Mouse (Mus musculus) R1 (cell line): ENCODE data around the gene Erf.
A peak's percentile ranks its signal among the peaks of the same experiment; 100 is the strongest.

Experiments
- DNase-seq: peaks from one replicate; pipeline ENCODE4 v3.0.0-alpha.2; 2018; ENCODE audit warnings: low read depth, low spot score

Erf gene

DNA sequence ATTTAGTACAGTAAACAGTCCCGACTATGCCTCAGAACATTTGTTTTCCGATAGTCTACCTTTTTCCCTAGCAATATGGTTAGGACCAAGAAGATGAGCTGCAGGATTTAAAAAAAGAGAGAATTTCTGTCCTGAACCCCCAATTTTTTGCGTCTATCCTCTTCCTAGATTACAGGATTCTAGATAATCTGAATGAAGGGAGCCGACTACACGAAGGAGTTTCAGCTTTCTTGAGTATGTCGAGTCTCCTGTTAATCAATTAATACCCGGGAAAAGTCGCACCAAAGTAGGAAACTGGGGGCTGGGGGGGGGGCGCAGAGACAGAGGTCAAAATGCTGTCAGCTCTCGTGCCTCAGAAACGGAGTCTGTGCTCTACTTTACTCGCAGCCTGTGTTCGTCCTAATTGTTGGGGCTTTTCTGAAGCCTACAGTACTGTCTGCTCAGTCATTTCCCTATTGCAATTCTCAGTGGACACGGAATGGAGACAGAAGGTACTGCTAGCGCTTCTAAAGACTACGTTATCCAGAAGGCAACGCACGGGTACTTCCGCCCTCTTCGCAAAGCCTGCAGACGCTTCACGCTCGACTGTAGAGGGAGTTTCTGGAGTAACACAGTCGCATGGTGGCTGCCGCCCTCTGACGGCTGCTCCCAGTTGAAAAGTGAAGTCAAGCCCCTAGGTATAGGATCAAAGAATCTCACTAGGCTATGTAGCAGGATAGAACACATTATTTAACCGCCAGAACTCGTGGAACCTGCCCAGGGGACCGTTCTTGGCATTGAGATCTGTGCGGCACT lies 11.5 kb downstream of the Erf start:
- DNase-seq = peak; percentile 92

DNA sequence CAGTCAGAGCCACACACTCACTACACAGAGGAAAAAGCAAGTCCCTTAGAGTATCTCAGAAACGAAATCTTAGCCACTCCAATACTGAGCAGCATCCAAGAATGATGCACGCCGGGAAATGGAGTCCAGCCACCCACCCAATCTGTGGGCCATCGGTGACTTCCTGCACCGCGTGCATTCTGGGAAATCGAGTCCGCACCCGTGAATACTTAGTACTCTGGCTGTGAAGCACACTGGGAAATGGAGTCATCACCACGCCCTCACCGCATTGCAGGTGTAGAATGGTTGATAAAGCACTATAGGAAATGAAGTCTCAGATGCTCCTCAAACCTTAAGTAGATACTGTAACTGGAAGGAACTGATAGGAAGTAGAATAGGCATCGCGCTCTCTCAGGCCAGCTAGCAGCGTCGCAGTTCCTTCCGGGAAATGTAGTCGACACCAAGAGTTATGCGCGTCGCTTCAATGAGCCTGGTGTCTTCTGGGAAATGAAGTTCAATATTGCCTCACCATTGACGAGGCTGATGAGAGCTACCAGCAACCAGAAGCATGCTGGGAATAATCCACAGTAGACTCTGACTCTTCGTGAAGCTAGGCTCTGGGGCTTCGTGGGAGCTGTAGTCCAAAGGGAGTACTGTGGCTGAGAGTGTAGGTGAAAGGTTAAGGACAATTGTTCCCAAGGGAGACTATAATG lies 12.4 kb downstream of the Erf start:
- DNase-seq = peak; percentile 98

DNA sequence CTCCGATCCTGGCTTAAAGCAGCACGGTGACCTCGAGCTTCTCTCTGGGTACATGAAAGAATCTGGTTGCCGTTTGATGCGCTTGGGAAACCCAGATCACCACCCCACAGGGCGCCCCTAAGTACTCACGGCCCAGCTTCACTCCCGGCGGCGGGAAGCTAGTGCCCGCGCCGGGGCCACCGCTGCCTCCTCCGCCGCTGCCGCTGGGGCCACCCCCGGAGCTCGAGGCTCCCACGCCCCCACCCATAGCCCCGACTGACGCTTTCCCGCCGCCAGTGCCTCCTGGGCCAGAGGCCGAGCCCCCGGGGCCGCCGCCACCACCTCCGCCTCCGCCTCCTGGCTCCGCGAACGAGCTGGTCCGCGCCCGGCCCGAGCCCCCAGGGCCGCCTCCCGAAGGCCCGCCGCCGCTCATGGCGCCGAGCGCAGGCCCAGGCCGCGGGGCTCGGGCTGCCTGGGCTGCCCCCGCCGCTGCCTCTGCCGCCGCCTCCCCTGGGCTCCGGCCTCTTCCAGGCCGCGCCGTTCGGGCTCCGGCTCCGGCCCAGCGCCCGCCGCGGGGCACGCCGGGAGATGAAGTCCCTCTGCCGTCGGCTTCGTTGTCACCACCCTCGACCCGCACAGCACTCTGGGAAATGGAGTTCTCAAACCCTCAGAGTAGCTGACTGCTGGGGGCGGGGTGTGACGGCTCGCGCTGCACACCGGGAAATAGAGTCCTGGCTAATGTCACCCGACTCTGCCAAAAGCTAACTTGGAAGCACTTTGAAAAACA lies 13.1 kb downstream of the Erf start, which contains the start of gene Gsk3a:
TSS of gene Gsk3a (minus strand) at position 603 of the 766 bp plus-strand sequence.
- peak; percentile 98 for DNase-seq

DNA sequence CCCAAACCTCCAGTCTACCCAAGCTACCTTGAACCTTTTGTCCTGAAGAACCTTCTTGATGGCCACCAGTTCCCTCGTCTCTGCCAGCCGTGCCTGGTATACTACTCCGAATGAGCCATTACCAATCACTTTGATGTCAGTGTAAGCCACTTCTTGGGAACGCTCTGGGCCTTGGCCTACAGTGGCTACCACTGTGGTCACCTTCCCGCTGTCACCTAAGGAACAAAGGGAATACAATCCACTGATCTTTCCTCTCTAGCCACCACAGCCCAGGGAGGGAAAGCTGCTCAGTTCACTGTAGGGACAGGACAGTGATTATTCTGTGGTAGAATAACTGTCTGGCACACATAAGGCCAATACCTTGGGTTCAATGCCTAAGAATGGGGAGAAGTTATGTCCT lies 15.0 kb downstream of the Erf start:
- no peak for DNase-seq

DNA sequence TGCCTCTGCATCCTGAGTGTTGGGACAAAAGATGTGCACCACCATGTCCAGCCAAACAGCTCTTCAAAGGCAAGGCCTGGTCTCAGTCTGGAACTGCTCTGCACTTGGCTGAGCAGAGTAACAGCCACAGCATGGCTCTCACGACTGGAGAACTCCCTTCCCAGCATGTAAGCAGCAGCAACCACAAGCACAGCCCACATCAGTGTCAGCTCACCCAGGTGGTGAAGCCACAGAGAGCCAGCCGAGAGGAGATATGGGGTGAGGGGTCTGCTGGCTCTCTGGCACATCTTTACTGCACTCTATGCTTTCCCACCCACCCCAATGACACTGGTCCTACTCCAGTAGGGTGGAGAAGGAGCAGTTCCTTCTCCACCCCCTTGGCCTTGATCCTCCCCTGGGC lies 17.5 kb downstream of the Erf start:
- DNase-seq = no peak

DNA sequence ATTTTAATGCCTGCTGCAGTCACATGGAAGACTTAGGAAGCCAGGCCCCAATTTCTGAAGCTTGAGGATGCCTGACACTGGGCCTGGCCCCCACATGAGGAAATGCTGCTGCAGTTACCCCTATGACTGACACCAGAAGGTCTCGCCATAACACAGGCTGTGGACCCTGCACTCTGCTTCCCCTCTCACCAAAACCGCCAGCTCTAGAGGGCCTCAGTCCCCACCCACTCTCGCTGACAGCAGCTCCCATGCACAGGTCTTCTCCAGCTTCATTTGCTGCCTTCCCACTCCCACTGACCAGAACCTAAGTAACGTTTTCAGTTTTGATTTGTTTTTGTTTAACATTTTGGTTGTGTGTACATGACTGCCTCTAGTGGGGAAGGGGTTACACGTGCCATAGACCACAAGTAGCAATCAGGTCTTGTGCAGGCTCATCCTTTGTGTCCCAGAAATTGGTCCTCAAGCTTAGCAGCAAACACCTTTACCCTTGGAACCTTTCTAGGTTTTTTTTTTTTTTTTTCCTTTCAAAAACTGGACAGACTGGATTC lies 18.4 kb downstream of the Erf start:
- no peak for DNase-seq

DNA sequence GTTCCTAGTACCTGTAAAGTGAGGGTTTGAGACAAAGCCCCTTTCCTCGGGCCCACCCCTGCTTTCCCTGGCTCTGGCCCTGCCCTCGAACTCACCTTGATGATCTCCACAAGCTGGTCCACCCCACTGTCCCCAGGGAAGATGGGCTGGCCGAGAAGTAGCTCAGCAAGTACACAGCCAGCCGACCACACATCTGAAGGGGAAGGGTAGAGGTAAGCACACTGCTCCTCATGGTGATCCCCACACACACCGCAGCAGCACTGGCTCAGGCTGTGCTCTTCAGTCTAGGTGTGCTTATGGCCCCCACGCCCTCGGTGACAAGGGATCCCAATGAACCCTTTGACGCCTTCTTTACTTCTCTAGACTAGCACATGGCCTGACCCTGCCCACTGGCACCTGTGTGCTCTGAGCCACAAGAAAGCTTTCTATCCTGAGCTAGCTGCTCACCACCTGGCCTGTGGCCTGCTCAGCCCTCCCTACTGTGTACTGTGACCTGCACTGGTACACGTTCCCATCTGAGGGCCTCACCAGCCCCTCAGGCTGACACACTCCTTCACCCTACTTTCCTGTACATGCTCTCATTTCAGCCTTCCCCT lies 19.8 kb downstream of the Erf start:
- DNase-seq = no peak

DNA sequence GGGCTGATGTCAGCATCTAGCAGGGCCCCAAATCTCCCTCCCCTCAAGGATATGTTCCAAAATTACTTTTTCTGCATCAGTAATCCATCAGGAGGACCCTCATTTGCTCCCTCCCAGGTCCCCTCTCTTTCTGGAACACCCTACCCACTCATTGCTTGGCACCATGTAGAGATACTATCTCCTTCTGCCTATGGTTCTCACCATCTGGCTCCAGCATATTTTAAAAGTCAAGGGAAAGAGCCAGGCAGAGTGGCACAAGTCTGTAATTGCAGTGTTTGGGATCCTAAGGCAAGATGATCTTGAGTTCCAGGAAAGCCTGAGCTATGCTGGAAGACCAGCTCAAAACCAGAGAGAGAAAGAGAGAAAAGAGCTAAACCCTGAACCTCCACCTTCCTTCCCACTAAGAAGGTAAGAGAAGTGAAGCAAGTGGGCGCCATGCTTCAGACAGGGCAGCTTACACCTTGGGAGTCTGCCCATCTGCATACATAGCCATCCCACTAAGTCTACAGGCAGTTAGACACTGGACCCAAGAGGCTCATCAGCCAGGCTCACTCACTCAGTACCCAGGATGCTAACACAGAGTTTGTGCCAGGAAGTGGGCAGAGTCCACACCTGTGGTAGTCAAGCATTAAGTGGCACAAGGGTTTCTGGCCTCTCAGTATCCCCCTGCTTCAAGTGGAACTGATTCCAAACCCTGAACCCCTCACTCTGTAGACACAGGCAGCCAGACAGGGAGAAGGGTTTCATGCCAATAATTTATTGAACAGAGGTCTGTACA lies 22.8 kb downstream of the Erf start:
- no peak for DNase-seq

DNA sequence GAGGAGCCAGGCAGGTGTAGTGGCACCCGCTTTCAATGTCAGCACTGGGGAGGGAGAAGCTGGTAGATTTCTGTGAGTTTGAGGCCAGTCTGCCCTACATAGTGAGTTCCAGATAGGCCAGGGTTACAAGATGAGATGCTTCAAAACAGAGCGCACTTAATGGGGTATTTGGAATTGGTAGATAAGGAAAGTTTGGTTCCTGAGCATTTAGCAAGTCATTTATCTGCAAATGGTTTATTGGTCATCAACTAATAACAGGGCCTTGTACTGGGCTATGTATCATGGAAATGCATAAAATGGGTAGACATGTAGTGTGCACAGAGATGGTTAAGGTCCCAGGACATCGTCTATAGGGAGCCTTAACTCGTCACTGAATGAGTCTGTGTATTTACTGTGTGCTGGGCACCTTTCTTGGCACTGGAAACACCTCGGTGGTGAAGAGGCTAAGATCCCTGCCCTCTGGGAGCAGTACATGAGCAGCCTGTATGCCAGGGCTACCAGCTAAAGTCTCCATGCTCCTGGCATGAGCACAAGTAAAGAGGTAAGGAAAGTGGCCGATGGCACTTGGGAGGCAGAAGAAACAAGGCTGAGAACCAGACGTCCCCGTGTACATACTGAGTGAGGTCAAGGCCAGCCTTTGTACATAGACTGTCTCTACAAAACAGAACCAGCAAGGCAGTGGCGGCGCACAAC lies 28.1 kb downstream of the Erf start:
- DNase-seq = no peak

DNA sequence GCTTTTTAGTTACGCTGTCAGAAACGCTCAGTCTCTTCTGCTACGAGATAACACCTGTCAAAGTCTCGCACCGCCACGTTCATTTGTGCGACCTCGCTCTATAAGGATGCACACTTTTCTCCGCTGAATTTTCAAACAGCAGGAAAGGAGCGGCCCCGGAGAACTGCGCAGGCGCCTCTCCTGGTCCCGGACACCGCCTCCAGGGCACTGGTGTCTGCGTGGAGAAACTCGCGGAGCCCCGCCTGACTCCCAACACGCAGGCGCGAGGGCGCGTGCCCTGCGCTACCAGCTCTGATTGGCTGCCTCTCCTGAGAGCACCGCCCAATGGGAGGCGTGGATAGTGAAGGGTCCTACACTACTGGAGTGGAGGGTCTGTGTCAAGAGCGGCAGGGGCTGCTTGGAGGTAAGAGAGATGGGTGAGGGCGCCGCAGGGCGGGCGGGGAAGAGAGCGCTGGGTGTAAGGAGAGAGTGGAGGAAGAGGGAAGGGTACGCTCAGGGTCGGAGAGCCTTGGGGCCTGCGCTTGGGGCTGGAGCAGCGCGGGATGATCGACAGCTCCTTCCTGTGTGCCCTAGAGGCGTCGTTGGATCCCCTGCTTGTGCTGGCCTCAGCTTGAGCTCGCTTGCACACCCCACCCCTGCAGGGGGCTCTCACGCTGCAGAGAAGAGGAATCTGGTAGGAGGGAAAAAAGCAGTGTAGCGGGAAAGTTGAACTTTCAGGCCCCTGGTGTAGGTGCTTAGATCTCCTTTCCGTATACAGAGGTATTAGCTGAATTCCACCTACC lies 29.3 kb downstream of the Erf start, which contains the start of gene Zfp526:
TSS of gene Zfp526 (plus strand) at position 324 of the 782 bp plus-strand sequence.
- peak; percentile 99 for DNase-seq

DNA sequence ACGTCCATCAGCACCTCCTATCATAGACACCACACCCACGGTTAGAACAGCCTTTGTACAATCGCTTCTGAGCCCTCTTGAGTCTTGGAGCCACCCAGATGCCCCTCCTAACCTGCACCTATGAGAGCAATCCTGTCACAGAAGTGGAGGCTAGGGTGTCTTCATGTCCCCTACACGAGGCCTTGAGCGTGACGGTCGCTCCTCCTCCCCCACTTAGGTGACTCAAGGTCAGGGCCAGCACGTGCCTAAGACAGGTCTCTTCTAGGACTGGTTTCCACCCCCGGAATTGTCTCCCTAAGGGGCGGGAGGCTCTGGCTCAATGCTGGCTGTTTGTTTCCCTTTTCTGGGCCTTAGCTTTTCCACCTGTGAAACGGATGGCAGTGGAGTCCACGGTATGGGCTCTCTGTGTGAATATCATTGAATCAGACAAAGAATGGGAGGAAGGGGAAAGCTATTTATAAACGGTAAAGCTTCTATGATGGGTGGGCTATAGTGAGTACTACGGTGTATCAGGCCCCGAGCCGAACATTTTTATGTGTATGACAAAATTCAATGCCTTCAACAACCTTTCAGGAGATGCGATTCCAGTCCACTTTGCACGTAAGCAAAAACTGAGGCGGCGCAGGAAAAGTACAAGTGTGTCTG lies 30.0 kb downstream of the Erf start, which contains the start of gene Dedd2:
TSS of gene Dedd2 (minus strand) at position 159 of the 645 bp plus-strand sequence.
- DNase-seq = peak; percentile 65

DNA sequence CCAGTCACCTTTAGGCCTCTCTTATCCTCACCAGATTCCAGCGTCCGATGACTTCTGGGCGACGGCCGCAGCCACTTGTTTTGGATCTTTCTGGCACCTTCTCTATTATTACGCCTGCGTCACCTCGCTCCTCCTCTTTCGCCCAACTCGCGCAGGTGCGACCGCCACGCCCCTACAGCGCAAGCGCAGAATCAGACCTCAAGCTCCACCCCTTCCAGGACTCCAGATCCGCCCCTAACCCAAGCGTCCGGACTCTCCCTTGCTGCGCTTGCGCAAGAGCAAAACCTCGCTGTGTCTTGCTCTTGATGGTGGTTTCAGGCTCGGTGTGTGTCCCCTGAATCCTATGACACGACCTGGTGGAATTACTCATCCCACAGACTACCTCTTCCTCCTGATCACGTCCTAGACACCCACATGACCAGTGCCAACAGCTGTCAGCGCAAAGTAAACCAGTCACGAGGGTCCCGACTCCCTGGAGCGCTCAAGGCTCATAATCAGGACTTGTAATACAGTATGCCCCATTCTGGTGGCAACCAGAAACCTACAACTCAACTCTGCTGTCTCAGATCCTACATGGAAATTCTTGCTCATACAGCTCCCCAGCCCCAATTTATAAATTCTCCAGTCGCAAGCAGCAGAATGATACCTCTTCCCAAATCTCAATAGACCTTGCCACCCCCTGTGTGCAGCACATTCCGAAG lies 30.7 kb downstream of the Erf start:
- DNase-seq = peak; percentile 97

DNA sequence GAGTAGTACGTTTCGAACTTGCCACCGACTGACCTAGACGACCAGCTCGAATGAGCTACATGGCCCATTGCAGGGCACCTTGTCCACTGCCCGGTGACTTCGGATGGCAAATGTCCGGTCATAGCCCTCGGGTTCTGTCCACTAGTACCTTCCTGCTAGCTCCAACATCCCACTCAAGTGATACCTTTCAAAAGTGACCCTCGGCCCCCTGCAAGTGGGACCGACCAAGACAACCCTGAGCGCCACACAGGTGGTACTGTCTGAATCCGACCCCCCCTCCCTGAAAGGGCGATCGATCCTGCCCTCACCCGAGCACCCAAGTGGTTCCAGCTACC lies 31.2 kb downstream of the Erf start:
- no peak for DNase-seq

DNA sequence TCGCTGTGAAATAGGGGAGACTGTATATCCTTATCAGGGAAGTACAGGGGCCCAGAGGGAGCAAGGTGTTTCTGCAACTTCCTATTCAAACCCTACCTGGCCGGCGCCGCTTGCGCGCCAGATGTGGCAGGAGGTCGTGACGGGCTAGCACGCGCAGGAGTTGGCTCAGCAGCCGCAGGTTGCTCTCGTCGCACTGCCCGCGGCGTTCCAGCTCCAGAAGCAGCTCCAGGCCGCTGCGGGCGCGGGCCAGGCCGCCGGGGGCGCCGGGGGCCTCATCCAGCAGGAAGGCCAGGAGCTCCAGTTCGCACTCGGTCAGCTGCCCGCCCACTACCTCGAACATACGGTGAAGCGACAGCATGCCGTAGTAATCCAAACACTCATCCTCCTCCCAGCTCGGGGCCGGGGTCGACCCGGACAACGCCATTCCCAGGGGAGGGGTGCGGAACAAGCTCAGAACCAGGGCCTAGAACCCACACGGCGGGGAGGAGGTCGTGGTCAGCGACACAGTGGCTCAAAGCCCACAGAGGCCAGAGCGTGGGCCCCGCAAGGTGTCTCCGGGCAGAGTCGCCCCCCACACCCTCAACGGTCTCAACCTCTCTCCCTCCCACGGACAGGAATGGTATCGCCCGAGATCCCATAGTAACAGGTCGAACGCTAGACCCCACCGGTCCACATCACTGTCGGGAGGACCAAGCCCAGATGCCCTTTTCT lies 31.7 kb downstream of the Erf start:
- peak; percentile 80 for DNase-seq

DNA sequence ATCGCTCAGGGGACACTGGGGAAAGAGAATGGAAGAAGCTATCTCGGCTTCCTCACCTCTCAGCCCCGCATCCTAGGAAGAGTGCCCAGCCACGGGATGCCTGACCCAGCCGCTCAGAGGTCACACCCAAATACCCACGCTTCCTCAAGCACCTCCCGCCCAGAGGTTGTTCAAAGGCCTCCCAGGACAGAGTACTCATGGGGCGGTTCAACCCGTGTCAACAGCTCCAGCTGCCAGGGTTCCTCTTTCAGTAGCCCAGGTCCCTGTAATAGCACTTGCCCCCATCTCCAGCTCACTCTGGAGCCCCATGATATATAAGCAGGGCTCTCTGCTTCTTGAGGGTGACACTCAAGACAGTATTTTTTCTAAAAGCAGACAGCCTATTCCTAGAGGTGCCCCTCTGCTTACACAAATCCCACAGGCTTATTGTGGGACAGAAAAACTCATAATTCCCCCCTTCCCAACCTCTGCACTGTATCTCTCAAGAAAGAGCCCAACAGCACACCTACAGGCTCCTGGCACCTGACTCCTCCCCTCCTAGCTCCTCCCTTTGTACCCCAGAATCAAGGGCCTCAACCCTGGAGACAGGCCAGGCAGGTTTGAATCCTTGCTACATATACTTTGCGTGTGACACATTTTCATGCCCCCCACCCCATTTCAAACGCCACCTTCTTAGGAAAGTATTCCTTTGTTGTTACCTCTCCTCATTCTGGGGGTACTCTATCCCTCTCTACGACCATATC lies 32.7 kb downstream of the Erf start:
- no peak for DNase-seq

DNA sequence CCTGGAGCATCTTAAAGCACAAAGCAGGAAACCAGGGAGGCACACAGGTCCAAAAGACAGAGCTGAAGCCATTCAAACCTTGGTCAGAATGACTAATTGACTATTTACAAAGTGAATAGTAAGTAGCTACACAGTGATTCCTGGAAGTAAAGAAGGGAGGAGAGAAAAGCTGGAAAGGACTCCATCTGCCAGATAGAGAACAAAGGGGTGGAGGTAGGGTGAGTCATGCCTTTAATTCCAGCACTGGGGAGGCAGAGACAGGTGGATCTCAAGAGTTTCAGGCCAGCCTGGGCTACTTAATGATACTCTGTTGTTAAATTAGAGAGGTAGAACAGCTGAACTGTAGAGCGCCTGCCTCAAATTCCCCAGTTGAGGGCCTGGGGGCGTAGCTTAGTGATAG lies 36.4 kb downstream of the Erf start:
- peak; percentile 82 for DNase-seq

DNA sequence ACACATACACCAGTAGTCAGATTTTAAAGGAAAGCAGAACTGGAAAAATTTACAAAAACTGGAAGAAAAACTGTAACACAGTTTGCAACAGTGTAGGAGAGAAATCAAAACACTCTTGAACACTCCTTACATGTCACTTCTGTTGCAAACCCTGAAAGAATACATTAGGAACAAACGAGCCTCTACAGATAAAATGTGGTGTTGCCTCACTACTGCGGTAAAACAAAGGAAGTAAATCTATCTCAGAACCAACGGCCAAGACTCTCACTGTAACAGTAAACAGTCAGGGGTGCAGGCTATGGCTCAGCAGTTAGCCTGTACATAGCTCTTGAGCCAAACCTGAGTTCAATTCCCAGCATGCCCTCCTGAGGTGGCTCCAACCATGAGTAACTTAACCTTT lies 37.5 kb downstream of the Erf start:
- DNase-seq = no peak
